Mouse (Mus musculus): ENCODE data around the gene Aldh1a3.

Aldh1a3 gene

GRCm38 (mm10) chr7:66369934-66370445 lies 57.3 kb downstream of the Aldh1a3 start:
- DNase-seq (ENCODE audit: low spot score): no peak

- DNase-seq (ENCODE audit: low spot score): no peak
These were observed 58.0 kb downstream of the Aldh1a3 start for GRCm38 (mm10) chr7:66369071-66369933.

- no peak for DNase-seq (ENCODE audit: low spot score)
These were observed 61.4 kb downstream of the Aldh1a3 start, which contains the start of gene Gm10974 for GRCm38 (mm10) chr7:66365904-66366303. Gm10974 (plus strand) TSS chr7:66365905.

GRCm38 (mm10) chr7:66365411-66365810 lies 61.9 kb downstream of the Aldh1a3 start:
- DNase-seq (ENCODE audit: low spot score): no peak

- no peak for DNase-seq (ENCODE audit: low spot score)
These were observed 62.8 kb downstream of the Aldh1a3 start for GRCm38 (mm10) chr7:66364491-66364890.

- DNase-seq (ENCODE audit: low spot score): no peak
These were observed 68.3 kb downstream of the Aldh1a3 start for GRCm38 (mm10) chr7:66359044-66359443.

GRCm38 (mm10) chr7:66358461-66358860 lies 68.9 kb downstream of the Aldh1a3 start:
- no peak for DNase-seq (ENCODE audit: low spot score)

- no peak for DNase-seq (ENCODE audit: low spot score)
These were observed 71.4 kb downstream of the Aldh1a3 start for GRCm38 (mm10) chr7:66355791-66356522.

- DNase-seq (ENCODE audit: low spot score): no peak
These were observed 72.4 kb downstream of the Aldh1a3 start for GRCm38 (mm10) chr7:66354911-66355310.

GRCm38 (mm10) chr7:66351074-66351473 lies 76.2 kb downstream of the Aldh1a3 start:
- DNase-seq (ENCODE audit: low spot score): no peak

GRCm38 (mm10) chr7:66349670-66350069 lies 77.6 kb downstream of the Aldh1a3 start:
- DNase-seq (ENCODE audit: low spot score): no peak

- DNase-seq (ENCODE audit: low spot score): no peak
These were observed 78.7 kb downstream of the Aldh1a3 start for GRCm38 (mm10) chr7:66348588-66348987.

GRCm38 (mm10) chr7:66346959-66347663 lies 80.2 kb downstream of the Aldh1a3 start:
- no peak for DNase-seq (ENCODE audit: low spot score)

- no peak for DNase-seq (ENCODE audit: low spot score)
These were observed 84.0 kb downstream of the Aldh1a3 start for GRCm38 (mm10) chr7:66343307-66343706.

- DNase-seq (ENCODE audit: low spot score): no peak
These were observed 84.5 kb downstream of the Aldh1a3 start for GRCm38 (mm10) chr7:66342831-66343230.

GRCm38 (mm10) chr7:66342323-66342722 lies 85.0 kb downstream of the Aldh1a3 start:
- peak; percentile 77 for DNase-seq (ENCODE audit: low spot score)
